Mouse (Mus musculus) c-Kit-negative CD71-positive TER-119-positive erythroid progenitor cells, embryonic 14.5 days (primary cell): Measurements from ENCODE around the gene Btbd9.

Experiments used
- DNase-seq: peaks from one replicate; pipeline ENCODE4 v3.0.0-alpha.2; 2013; ENCODE audit warnings: low read depth, low spot score

Btbd9 gene

DNA sequence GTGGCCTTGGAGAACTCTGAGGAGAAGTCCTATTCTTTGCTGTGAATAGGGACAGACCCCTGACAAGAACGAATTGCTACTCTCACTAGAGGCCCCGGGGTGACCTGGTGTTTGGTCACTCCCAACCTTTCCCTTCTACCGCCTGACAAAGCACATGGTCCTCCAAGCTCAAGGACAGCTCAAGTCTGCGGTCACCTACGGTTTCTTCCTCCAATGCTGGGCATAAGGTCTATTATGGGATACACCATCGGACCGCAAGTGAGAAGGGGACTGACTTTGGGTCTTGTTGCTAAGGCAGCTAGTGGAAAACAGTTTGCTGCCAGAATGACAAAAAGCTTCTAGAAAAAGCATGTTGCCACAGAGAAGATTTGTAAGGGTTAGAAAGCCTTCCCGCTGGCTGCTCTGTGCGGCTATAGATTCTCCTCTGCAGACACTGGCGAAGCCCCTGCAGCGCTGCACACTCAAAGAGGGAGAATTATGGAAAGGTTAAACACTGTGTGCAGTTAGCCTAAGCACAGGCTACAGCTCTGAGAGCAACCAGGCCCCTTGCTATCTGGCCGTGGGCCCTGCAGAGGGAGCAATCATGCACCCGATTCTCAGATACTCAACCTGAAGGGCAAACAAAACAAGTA is 235.7 kb downstream of the Btbd9 start:
- no peak for DNase-seq

DNA sequence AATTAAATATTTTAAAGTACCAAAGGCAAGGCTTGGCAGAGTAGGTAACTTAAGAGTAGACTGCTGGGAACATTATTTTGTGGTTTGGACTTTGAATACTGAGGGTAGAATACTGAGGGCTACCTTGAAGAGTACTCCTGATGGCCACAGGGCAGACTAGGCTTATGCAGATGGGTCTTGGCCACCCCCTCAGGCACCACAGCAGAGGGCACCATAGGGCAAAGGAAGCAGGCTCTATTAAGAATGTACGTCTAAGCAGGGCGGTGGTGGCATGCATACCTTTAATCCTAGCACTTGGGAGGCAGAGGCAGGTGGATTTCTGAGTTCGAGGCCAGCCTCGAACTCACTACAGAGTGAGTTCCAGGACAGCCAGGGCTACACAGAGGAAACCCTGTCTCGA is 237.0 kb downstream of the Btbd9 start:
- DNase-seq = no peak

DNA sequence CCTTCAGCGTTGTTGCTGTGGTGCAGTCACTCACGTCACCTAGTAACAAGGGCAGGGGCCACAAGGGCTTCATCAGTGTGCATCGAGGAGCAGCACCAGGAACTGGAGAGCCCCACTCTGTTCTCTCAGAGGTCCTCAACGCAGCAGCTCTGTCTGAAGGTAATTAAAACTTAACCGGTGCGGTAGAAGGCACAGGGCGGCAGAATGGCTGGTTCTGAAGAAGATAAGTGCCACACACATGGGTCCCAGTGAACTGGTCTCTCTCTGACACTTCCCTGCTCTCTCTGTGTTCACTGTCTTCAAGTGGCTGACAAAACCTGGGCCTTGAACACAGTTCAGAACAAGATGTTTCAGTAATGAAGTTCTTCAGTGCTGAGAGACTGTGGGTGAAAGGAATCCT is 239.5 kb downstream of the Btbd9 start:
- DNase-seq = no peak

DNA sequence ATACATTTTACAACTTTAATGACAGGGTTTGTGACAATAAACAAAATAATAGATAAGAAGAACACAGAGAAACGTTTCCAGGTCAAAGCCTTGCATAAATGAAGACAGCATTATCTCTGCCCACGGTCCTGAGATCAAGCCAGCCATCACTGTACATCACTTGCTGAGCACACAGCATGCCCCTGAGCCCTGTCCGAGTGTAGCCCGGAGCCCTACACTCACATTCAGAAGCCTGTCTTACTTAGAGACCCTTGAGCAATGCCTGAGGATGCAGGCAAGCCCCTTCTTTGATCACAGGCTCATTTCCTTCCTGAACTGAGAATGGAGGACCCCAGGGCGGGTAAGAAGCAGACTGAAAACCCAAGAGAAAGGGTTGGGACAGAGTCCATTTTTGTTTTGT is 240.0 kb downstream of the Btbd9 start:
- no peak for DNase-seq

DNA sequence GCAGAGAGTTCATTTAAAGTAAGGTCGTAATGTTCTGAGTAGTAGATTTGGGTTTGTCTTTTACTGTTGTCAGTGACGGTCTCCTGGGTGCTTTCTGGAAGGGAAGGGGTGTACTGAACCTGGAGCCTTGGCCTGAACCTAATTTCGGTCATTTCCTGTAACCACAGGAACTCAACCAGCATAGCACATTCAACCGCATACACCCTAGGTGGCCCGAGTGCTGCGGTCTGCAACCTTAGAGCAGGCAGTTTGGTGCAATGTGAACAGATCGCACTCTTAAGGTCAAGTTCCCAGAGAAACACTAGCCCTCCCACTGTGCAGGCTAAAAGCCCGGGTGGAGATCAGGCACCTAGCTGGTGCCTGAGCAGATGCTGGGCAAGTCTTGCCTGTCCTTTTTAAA is 240.5 kb downstream of the Btbd9 start:
- DNase-seq = no peak

DNA sequence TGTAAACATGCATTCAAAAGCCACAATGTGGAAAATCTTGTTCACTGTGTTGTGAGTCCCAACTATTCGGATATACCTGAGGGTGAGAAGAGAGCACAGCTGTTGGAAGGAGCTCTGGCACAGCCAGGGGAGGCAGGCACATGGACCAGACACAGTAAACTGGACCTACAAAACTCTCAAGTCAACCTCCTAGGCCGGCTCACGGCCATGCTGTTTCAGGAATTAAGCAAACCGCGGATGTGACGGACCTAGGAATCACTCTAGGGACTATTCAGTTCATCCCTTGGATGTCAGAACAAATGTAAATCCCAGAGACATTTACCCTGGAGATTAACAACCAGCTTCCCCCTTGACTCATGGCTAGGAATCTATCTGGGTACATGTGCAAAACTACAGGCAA is 242.0 kb downstream of the Btbd9 start:
- DNase-seq = no peak

DNA sequence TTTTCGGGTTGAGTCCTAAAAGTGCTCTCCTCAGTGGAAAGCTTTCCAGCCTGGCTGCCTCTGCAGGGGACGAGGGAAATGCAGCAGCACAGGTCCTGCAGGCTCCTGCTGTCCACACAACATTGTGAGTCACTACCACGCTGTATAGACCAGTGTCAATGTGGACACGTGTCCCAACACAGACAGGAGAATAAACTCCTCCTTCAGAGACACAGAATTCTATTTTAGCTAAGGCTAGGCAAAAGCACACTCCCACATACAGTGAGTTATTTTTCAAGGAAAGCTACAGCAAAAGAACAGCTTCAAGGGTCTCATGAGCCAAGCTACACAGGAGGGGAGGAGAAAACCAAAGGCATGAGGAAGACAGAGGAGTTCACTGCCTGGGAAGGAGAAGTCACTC is 243.2 kb downstream of the Btbd9 start:
- DNase-seq = no peak

DNA sequence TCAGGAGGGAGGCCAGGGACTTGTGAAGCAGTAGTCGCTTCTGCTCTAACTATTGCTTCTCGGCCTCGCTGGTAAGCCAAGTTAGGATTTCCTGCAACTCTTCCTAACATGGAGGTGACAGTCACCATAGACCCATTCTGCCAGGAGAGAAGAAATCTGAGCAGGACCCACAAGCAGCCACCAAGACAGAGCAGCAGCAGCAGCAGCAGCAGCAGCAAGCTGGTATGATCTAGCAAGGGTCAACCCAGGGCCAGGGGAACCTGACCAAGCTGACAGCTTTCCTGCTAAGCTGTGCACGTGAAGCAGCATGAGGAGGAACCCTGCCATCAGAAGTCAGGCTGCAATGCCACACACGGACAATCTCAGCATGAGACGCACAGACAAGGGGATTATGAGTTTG is 244.9 kb downstream of the Btbd9 start:
- no peak for DNase-seq

DNA sequence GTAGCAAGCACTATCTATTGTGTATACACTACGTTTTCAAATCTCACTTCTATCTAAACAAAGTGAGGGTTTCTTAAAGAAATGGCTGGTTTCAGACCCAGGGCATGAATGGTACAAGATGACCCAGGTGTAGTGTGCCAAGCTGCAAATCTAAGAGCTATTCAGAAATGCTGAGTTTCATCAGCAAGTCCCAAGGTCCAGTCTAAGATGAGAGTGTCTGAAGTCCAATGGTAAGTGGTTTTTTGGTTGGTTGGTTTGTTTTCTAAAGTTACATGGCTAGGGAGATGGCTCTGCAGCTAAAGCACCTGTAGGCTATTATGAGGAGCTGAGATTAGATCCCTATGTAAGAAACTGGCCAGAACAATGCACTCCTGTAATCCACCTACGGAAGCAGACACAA is 246.8 kb downstream of the Btbd9 start:
- DNase-seq = no peak

DNA sequence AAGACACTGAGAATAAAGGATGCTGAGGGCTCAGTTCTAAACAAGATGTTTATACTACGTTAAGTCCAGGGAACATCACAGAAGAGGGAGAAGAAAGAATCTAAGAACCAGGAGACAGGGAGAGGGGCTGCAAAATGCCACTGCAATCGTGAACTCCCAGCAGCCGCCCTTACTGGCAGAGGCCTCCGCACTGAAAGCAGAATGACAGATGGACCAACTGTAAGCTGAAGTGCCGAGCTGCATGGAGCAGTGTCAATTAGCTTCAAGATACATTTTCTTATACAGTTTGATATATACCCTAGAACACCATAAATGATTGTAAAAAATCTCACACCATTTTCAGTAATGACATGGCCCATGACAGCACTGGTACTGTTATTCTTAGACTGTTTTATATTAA is 247.4 kb downstream of the Btbd9 start:
- no peak for DNase-seq

DNA sequence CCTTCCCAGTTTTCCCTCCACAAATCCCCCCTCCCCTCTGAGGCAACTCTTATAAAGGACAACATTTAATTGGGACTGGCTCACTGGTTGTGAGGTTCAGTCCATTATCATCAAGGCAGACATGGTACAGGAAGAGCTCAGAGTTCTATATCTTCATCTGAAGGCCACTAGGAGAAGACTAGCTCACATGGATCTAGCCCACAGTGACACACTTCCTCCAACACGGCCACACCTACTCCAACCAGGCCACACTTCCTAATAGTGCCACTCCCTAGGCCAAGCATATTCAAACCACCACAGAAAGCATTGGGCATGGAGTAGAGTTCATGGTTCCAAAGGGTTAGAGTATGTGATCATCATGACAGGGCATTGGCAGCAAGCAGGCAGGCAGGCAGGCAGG is 249.4 kb downstream of the Btbd9 start:
- DNase-seq = no peak

DNA sequence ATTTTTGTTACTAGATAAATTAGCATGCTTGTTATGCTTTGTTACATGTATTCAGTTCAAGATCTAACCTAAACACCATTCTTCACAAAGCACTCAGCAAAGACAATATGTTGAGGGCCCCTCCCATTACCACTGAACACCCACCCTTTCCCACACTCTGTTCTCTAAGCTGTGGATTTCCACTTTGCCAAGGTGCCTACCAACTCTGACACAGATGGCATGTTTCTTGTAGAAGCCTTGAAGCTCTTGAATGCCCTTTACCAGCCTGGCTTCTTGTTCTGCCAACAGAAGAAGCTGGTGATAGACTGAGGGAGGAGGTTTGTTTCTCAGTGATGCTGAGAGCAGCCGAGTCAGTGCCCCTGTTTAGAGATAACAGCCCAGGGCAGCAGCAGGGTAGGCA is 256.0 kb downstream of the Btbd9 start:
- DNase-seq = no peak

DNA sequence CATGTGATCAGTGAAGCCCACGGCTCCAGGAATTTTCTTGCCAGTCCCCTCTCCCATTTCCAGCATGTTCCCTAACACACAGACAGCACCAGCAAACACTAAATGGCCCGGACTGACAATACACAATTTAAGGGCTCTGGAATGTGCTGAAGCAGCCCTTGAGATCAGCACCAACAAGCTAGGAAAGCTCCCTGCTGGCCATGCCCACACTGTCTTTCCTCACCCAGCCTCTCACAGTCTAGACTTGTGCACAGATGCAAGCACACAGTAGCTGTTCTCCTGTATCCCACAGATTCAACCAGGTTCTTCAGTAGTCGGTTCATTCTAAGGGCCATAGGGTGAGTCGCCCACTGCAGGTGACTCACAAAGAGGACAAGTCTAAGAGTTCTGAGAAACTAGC is 263.6 kb downstream of the Btbd9 start:
- no peak for DNase-seq

DNA sequence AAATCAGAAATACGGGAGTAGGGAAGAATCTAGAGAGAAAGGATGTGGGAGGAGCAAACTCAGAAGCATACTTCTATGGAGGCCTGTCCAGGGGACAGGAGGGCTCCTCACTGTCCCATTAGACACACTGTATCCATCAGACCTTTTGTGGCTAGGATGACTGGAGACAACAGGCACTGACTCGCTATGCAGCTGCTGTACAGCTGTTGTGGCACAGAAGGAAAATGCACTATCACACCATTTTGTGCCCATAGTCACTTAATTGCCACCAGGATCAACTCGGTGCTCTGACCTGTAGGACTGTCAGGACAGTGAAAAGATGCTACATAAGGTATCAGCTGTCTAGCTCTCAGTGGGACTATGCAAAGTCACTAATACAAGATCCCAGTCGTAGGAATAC is 266.7 kb downstream of the Btbd9 start:
- no peak for DNase-seq

DNA sequence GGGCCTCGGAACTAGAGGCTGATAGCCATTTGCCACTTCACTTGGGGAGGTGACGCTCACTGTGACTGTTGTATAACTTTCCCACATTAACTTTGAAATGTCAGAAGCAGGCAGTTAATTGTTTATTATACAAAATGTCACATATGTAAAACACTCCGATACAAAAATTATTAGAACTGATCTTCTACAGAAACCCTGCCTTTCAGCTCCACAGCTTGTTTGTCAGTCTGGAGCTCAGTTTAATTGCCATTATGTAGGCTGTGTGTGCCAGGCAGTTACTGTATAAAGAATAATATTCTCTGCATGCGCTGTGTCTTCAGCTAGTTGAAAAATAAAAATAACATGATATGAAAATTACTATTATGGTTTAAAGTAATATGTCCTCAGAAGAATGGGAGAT is 267.4 kb downstream of the Btbd9 start:
- no peak for DNase-seq

DNA sequence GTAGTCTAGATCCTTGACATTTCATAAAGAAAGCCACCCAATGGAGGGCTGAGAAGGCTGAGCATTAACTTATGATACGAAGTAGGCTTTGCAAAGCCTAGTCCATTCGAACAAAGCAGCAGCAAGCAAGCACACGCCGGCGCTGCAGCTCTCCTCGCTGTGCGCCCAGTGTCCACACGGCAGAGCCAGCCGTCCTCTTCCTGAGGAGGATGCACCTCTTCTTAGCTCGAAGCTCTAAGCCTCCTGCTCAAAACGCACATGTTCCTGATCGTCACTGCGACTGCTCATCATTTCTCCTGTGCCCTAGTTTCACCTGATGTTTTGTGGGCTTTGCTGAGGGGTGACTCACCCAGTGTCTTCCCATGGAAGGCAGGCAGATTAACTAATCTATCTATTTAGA is 268.0 kb downstream of the Btbd9 start:
- no peak for DNase-seq

DNA sequence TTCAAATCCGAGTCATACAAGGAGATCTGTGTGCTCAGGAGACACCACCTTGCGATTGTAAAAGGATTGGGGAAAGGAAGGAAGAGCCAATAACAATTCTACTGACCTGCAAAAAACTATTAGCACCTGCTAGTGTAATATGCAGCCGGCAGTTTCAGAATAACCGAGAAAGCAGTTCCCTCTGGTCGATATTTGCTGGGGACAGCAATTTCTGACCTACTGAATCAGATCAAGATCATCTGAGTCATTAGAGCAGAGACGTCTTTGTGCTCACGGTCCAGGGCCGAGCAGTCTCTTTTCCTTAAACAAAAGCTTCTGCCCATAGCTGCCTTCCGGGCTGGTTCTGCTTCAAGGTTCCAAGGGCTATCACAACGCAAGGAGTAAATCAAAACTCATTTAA is 269.1 kb downstream of the Btbd9 start:
- no peak for DNase-seq

DNA sequence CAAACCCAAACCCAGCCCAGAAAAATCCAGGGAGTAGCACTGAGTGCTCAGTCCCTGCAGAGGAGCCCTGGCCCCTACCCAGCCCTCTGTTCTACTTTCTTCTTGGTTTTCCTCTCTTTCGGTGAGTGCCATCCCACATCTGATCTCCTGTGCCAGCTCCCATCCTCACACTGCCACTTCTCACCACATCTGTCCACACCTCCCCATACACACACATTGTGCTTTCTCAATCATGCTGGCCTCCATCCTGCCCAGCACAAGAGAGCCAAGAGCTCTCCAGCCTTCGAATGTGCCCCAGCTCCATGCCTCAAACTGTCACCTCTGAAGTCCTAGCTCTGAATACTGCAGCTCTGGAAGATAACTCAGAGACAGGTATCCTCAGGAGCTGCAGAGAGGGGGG is 271.5 kb downstream of the Btbd9 start:
- no peak for DNase-seq

DNA sequence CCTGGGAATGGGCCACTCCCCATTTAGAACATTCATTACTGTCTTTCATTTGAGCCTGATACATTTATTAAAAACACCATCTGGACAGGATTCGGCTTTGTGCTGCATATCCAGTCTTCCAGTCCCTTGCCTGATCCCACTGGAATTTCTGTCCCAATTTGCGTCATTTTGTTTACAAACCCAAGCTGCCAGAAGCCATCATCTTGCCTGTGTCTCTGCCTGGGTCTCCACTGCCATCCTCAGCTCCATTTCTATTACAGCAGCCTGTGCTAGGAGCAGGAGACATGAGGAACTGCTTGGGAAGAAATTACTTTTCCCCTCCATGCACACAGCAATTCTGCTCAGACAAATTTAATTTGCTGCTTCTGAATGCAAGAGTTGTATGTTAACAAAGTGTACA is 274.9 kb downstream of the Btbd9 start:
- DNase-seq = no peak

DNA sequence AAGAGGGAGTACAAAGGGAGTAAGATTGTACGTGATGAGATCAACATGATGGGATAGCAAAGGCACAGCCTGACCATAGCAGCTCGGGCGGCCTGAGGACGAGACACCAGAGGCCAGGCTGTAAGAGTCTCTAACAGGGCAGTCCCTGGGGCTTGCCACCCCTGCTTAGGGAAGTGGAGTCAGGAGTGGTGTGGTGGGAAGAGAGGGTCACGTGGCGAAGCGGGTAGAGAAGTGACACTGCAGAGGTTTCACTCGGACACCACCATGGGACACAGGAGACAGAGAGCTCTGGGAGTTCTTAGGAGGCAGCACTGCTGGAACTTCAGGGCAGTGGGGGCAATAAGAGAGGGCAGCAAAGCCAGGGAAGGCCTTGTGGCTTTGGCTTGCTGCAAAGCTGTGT is 278.9 kb downstream of the Btbd9 start:
- no peak for DNase-seq

DNA sequence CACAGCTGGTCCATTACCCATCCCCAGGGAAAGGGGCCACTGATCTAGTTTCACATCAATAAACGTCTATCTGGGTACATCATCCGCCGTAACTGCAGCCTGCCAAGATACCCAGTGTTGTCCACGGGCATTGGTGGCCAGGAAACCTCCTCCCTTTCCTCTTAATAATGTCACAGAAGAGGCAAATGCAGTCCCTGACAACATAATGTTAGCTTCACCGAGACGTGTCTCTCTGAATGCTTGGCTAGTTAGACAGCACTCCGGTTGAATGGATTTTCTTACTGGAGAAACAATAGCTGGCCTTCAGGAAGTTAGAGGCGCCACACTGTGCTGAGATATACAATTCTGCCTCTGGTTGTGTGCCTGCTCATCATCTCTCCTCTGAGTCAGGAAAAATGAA is 280.2 kb downstream of the Btbd9 start:
- no peak for DNase-seq

DNA sequence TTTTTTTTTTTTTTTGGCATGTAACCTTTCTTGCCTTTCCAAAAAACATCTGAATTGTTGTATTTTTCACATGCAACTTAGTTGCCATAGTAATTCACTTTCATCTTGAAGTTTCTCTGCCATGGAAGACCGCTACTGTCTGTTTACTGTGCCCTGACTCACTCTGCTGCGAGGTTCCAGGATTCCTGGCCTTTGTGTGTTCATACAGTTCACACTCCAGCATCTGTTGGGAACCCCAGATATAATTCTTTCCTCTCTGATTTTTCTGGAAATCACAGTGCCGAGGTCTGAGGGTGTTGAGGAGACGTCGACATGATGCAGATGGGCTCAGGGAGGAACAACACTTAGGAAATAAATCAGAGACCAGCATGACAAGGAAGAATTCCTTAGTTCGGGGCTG is 283.6 kb downstream of the Btbd9 start:
- DNase-seq = no peak

DNA sequence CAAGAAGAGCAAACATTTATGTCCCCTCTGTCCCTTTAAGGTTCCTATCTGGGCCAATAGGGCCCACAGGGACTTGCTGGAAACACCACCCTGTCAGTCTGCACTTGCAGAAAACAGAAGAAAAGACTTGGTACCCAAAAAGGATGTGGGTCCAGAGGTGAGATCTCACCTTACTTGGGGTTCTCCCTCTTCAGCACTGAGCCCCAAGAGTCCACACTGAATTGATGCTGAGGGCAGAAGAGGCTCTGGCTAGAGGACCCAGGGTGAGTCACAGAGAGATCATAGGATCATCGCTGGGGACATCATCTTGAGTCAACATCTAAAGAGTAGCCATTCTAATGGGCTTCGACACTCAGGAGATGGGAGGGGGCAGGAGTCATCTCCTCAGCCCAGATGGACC is 290.6 kb downstream of the Btbd9 start:
- DNase-seq = no peak

DNA sequence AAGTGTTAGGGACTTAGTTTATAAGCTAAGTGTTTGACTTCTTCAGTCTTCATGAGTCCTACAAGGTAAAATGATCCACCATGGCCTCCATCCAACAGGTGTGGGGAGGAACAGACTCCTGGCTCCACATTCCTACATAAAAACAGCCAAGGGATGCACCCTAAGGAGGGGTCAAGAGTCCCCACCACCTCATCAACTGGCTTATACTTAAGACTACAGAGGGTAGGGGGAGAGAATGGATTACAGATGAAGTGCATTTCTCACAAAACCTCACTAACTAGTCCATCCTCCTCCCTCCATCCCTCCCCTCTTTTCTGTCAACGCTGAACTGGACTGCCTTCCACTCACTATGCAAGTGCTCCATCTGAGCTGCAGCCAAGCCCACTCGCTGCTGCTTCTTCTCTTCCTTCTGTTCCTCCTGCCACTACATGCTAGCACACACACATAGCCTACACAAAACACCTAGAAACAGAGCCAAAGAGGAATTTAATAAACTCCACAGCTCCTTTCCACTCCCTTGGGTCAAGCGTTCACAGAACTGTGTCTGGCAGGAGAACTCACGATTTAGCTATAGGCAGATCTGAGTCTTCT is 292.7 kb downstream of the Btbd9 start:
- no peak for DNase-seq
